11 mouse cellular contexts compared by ENCODE assay signal in genomic region chr3:30498202-30498828, GRCm38 (mm10). TPM values are rescaled to one million over a fixed set of nuclear protein-coding genes. Genes with fewer than 3 reads are reported as not detected.
A peak's percentile ranks its signal among the peaks of the same experiment; 100 is the strongest.
DNase-seq lines count a peak whose midpoint lies in the region; ATAC-seq lines count a peak whose summit lies in the region.
"Had no signal": no experiment of that assay in that cellular context is flagged by ENCODE, and none has a peak within 500 bp of the region (broad histone marks: within the 10 kb centered on the region; RNA-seq: fewer than 3 reads in every experiment).

No protein-coding gene starts in this region.

- 0 out of 2 replicates have a peak, but pooled peaks cover 2% of the 10 kb centered on the region for H3K27me3 ChIP-seq in heart, embryonic 15.5 days
- H3K27me3 ChIP-seq in heart, embryonic 12.5 days (replicated peaks), result no peaks in the 10 kb centered on the region
- no peaks in the 10 kb centered on the region for H3K27me3 ChIP-seq in embryonic facial prominence, embryonic 10.5 days (replicated peaks; ENCODE audit: low read depth, poor library complexity, severe bottlenecking)
- no peaks in the 10 kb centered on the region for H3K27me3 ChIP-seq in limb, embryonic 12.5 days
- H3K27me3 ChIP-seq: liver, embryonic 13.5 days had no signal

- H3K27ac ChIP-seq in heart, embryonic 15.5 days, result no peak overlapping the region
- H3K27ac ChIP-seq in heart, embryonic 12.5 days (ENCODE audit: poor library complexity, severe bottlenecking), result no peak overlapping the region
- H3K27ac ChIP-seq in embryonic facial prominence, embryonic 10.5 days (replicated peaks), result 0 out of 2 replicates have a peak overlapping the region, but pooled peaks have one; percentile 19
- peak overlapping the region; percentile 36 for H3K27ac ChIP-seq in limb, embryonic 12.5 days
- H3K27ac ChIP-seq: liver, embryonic 13.5 days had no signal

- peak overlapping the region; percentile 30; the same call in 1 of the 2 replicates for H3K4me2 ChIP-seq in heart, embryonic 15.5 days
- H3K4me2 ChIP-seq in heart, embryonic 12.5 days, result no peak overlapping the region
- 0 out of 2 replicates have a peak overlapping the region, but pooled peaks have one; percentile 13 for H3K4me2 ChIP-seq in limb, embryonic 12.5 days
- H3K4me2 ChIP-seq: liver, embryonic 13.5 days had no signal

- no peaks in the 10 kb centered on the region for H3K4me1 ChIP-seq in heart, embryonic 15.5 days (replicated peaks)
- H3K4me1 ChIP-seq in heart, embryonic 12.5 days (replicated peaks), result 0 out of 2 replicates have a peak, but pooled peaks cover 2% of the 10 kb centered on the region
- peaks cover 14% of the 10 kb centered on the region for H3K4me1 ChIP-seq in embryonic facial prominence, embryonic 10.5 days
- H3K4me1 ChIP-seq in limb, embryonic 12.5 days (replicated peaks), result 0 out of 2 replicates have a peak, but pooled peaks cover 18% of the 10 kb centered on the region
- H3K4me1 ChIP-seq: liver, embryonic 13.5 days had no signal

- ATAC-seq in heart, embryonic 15.5 days (replicated peaks; ENCODE audit: insufficient number of reproducible peaks, insufficient read depth, low FRiP score, low read depth), result no peak; the same call in 1 of the 2 replicates
- ATAC-seq in heart, embryonic 12.5 days (ENCODE audit: insufficient number of reproducible peaks, low FRiP score), result no peak
- no peak for ATAC-seq in limb, embryonic 12.5 days (ENCODE audit: insufficient number of reproducible peaks, insufficient read depth, low FRiP score, low TSS enrichment, low read depth)
- ATAC-seq: forebrain, postnatal 0 days had no signal

- H3K9ac ChIP-seq in heart, embryonic 15.5 days, result no peak overlapping the region
- H3K9ac ChIP-seq in heart, embryonic 12.5 days, result no peak overlapping the region
- H3K9ac ChIP-seq in limb, embryonic 12.5 days (replicated peaks), result no peak overlapping the region
- H3K9ac ChIP-seq: forebrain, postnatal 0 days; liver, embryonic 13.5 days had no signal

- no peaks in the 10 kb centered on the region for H3K36me3 ChIP-seq in heart, embryonic 15.5 days
- H3K36me3 ChIP-seq in heart, embryonic 12.5 days, result no peaks in the 10 kb centered on the region
- peaks cover 11% of the 10 kb centered on the region for H3K36me3 ChIP-seq in embryonic facial prominence, embryonic 10.5 days (replicated peaks)
- peaks cover 3% of the 10 kb centered on the region for H3K36me3 ChIP-seq in limb, embryonic 12.5 days
- H3K36me3 ChIP-seq: liver, embryonic 13.5 days had no signal

- 27% methylated on average over 9 of the region's 9 CpGs for WGBS in heart, embryonic 15.5 days
- 24% methylated on average over 9 of the region's 9 CpGs for WGBS in heart, embryonic 12.5 days
- 12% methylated on average over 9 of the region's 9 CpGs for WGBS in embryonic facial prominence, embryonic 10.5 days
- 32% methylated on average over 9 of the region's 9 CpGs for WGBS in limb, embryonic 12.5 days

- DNase-seq in R1 (ENCODE audit: low read depth, low spot score), result peak; percentile 42
- DNase-seq in embryonic facial prominence, embryonic 10.5 days (ENCODE audit: low spot score), result peak; percentile 56
- DNase-seq in Muller cell, postnatal 12 days (ENCODE audit: inconsistent ontology term), result no peak
- no peak for DNase-seq in right cerebral cortex, postnatal 10 days (ENCODE audit: low spot score in 2 of 2)
- no peak for DNase-seq in cerebellum, postnatal 36 days
- DNase-seq: forebrain, postnatal 0 days; layer of hippocampus, adult 9-11 months; liver, embryonic 13.5 days had no signal

- H3K4me3 ChIP-seq in heart, embryonic 15.5 days, result no peak overlapping the region
- H3K4me3 ChIP-seq in heart, embryonic 12.5 days, result no peak overlapping the region
- H3K4me3 ChIP-seq in embryonic facial prominence, embryonic 10.5 days, result no peak overlapping the region
- H3K4me3 ChIP-seq in limb, embryonic 12.5 days (replicated peaks), result no peak overlapping the region
- H3K4me3 ChIP-seq: liver, embryonic 13.5 days had no signal

- no peaks in the 10 kb centered on the region for H3K9me3 ChIP-seq in heart, embryonic 15.5 days (replicated peaks)
- no peaks in the 10 kb centered on the region for H3K9me3 ChIP-seq in heart, embryonic 12.5 days (replicated peaks)
- H3K9me3 ChIP-seq in embryonic facial prominence, embryonic 10.5 days, result peaks cover 4% of the 10 kb centered on the region; the same call in 1 of the 2 replicates
- peaks cover 3% of the 10 kb centered on the region for H3K9me3 ChIP-seq in limb, embryonic 12.5 days
- H3K9me3 ChIP-seq: liver, embryonic 13.5 days had no signal

RNA-seq across cellular contexts. Expression of gene Mecom, which starts 49.5 kb away (rescaled TPM):
- polyA plus RNA-seq in heart, embryonic 15.5 days (2015; fragmentation: Nextera tagmentation; extraction: Ambion mirVana), result 17.3 and 24.1 TPM in 2 replicates
- polyA plus RNA-seq in heart, embryonic 12.5 days (2016; fragmentation: Nextera tagmentation; extraction: Ambion mirVana), result 38.7 and 43.8 TPM in 2 replicates
- polyA plus RNA-seq in embryonic facial prominence, embryonic 10.5 days (2016; fragmentation: Nextera tagmentation; extraction: Ambion mirVana), result 52.0 and 53.0 TPM in 2 replicates
- 187 TPM in 2 replicates for polyA plus RNA-seq in limb, embryonic 12.5 days (2016; fragmentation: Nextera tagmentation; extraction: Ambion mirVana)

Comparison
In these comparisons a context has a peak if more than half of its experiments do, and no peak if none do; other contexts are left out.
1. H3K27ac ChIP-seq: peak in embryonic facial prominence, embryonic 10.5 days (single experiment) and limb, embryonic 12.5 days (single experiment); none in heart, embryonic 15.5 days (single experiment) and heart, embryonic 12.5 days (single experiment).
2. DNase-seq: peak in R1 (single experiment) and embryonic facial prominence, embryonic 10.5 days (single experiment); none in Muller cell, postnatal 12 days (single experiment), right cerebral cortex, postnatal 10 days (0 of 2) and cerebellum, postnatal 36 days (0 of 2).